Mouse (Mus musculus) hindbrain, embryonic 15.5 days (tissue): ENCODE measurements around the gene Sdsl. TPM values are rescaled to one million over a fixed set of nuclear protein-coding genes. Genes with fewer than 3 reads are reported as not detected.

Experiments used
- ATAC-seq: fragments of 200-750 bp; cut with Nextera tagmentation; 2 replicates; pipeline ENCODE4 v1.8.0; 2017; ENCODE audit warnings: low read depth, moderate number of reproducible peaks, moderate TSS enrichment; ENCODE audit not compliant: low FRiP score
- H3K27ac ChIP-seq: fragments of 300-500 bp; sonication (generic); replicated peaks from 2 replicates; pipeline ENCODE4 v1.5.1; 2015; ENCODE audit warnings: mild to moderate bottlenecking, inconsistent platforms
- H3K27me3 ChIP-seq: fragments of 300-500 bp; sonication (generic); 2 replicates; pipeline ENCODE4 v1.6.1; 2015; ENCODE audit warnings: control low read depth, inconsistent platforms
- H3K36me3 ChIP-seq: fragments of 300-500 bp; sonication (generic); 2 replicates; pipeline ENCODE4 v1.6.1; 2015; ENCODE audit warnings: control low read depth, inconsistent platforms
- H3K4me1 ChIP-seq: fragments of 300-500 bp; sonication (generic); replicated peaks from 2 replicates; pipeline ENCODE4 v1.6.1; 2015; ENCODE audit warnings: control low read depth, inconsistent platforms
- H3K4me2 ChIP-seq: fragments of 300-500 bp; sonication (generic); 2 replicates; pipeline ENCODE4 v1.6.1; 2015; ENCODE audit warnings: moderate library complexity, mild to moderate bottlenecking, inconsistent platforms
- H3K4me3 ChIP-seq: fragments of 300-500 bp; sonication (generic); 2 replicates; pipeline ENCODE4 v1.5.1; 2015; ENCODE audit warnings: mild to moderate bottlenecking, inconsistent platforms
- H3K9ac ChIP-seq: fragments of 300-500 bp; sonication (generic); 2 replicates; pipeline ENCODE4 v1.6.1; 2015; ENCODE audit warnings: inconsistent platforms
- H3K9me3 ChIP-seq: fragments of 300-500 bp; sonication (generic); 2 replicates; pipeline ENCODE4 v1.6.1; 2016; ENCODE audit warnings: control low read depth, inconsistent platforms
- WGBS: fragments of 180-500 bp; shearing (Covaris S2); methylation state at CpG from one replicate; pipeline ENCODE4 v1.1.7; 2015; 5-methylcytosine and 5-hydroxymethylcytosine counted together
- polyA plus RNA-seq: library from polyadenylated mRNA; unstranded; fragments of >200 nt; fragmentation: Nextera tagmentation; extraction: Ambion mirVana; gene quantifications from 2 replicates; pipeline ENCODE4 v1.2.1, GENCODE M21; 2015

Gene Sdsl
- polyA plus RNA-seq, 1 experiment from 2014 or later, result 6.5 TPM

- ATAC-seq, result peak; percentile 45; the same call in 1 of the 2 replicates
- H3K9ac ChIP-seq, result no peak overlapping the region
- peaks cover 28% of the 10 kb centered on the region for H3K27me3 ChIP-seq
- H3K36me3 ChIP-seq, result no peaks in the 10 kb centered on the region
- H3K4me3 ChIP-seq, result peak overlapping the region; percentile 48
- peak overlapping the region; percentile 69 for H3K4me2 ChIP-seq
- WGBS, result 7% methylated on average over 14 of the region's 14 CpGs
- peak overlapping the region; percentile 85; the same call in 1 of the 2 replicates for H3K27ac ChIP-seq
- peaks cover 34% of the 10 kb centered on the region for H3K4me1 ChIP-seq
- no peaks in the 10 kb centered on the region for H3K9me3 ChIP-seq
Observed at GRCm38 (mm10) chr5:120440733-120441132, 31.9 kb downstream of the Sdsl start.

- Histone ChIP-seq H3K9ac (peak overlapping the region; percentile 60), H3K27me3 (peaks cover 30% of the 10 kb centered on the region), H3K36me3 (no peaks in the 10 kb centered on the region), H3K4me2 (peak overlapping the region; percentile 69), H3K4me1 (peaks cover 38% of the 10 kb centered on the region), H3K27ac (peak overlapping the region; percentile 85), H3K9me3 (no peaks in the 10 kb centered on the region), H3K4me3 (peak overlapping the region; percentile 48)
- 1% methylated on average over 61 of the region's 61 CpGs for WGBS
- no peak for ATAC-seq
Observed at GRCm38 (mm10) chr5:120439887-120440670, 32.5 kb downstream of the Sdsl start.

GRCm38 (mm10) chr5:120438991-120439710, 33.5 kb downstream of the Sdsl start:
- Histone ChIP-seq H3K4me2 (peak overlapping the region; percentile 69), H3K4me1 (peaks cover 38% of the 10 kb centered on the region), H3K36me3 (no peaks in the 10 kb centered on the region), H3K9ac (peak overlapping the region; percentile 60), H3K9me3 (no peaks in the 10 kb centered on the region), H3K27ac (peak overlapping the region; percentile 85), H3K4me3 (peak overlapping the region; percentile 48), H3K27me3 (peaks cover 34% of the 10 kb centered on the region)
- no peak for ATAC-seq
- 1% methylated on average over 27 of the region's 27 CpGs for WGBS

GRCm38 (mm10) chr5:120438469-120438868, 34.1 kb downstream of the Sdsl start:
- peaks cover 38% of the 10 kb centered on the region for H3K4me1 ChIP-seq
- H3K27ac ChIP-seq, result peak overlapping the region; percentile 85
- peak overlapping the region; percentile 69 for H3K4me2 ChIP-seq
- WGBS, result 1% methylated on average over 13 of the region's 13 CpGs
- ATAC-seq, result no peak
- H3K4me3 ChIP-seq, result peak overlapping the region; percentile 48
- H3K27me3 ChIP-seq, result peaks cover 40% of the 10 kb centered on the region
- no peaks in the 10 kb centered on the region for H3K9me3 ChIP-seq
- H3K9ac ChIP-seq, result peak overlapping the region; percentile 60
- no peaks in the 10 kb centered on the region for H3K36me3 ChIP-seq

- Histone ChIP-seq H3K4me1 (peaks cover 38% of the 10 kb centered on the region), H3K36me3 (no peaks in the 10 kb centered on the region), H3K27me3 (peaks cover 44% of the 10 kb centered on the region), H3K4me3 (peak overlapping the region; percentile 48), H3K4me2 (peak overlapping the region; percentile 69), H3K9ac (peak overlapping the region; percentile 60), H3K27ac (peak overlapping the region; percentile 85), H3K9me3 (no peaks in the 10 kb centered on the region)
- no peak for ATAC-seq
- WGBS, result 1% methylated on average over 33 of the region's 33 CpGs
Observed at GRCm38 (mm10) chr5:120437986-120438385, 34.6 kb downstream of the Sdsl start.

GRCm38 (mm10) chr5:120437539-120437938, 35.1 kb downstream of the Sdsl start:
- Histone ChIP-seq H3K4me2 (peak overlapping the region; percentile 69), H3K4me3 (peak overlapping the region; percentile 48), H3K36me3 (no peaks in the 10 kb centered on the region), H3K9ac (peak overlapping the region; percentile 60), H3K27ac (peak overlapping the region; percentile 85), H3K9me3 (no peaks in the 10 kb centered on the region), H3K4me1 (peaks cover 38% of the 10 kb centered on the region), H3K27me3 (peaks cover 45% of the 10 kb centered on the region)
- WGBS, result 3% methylated on average over 17 of the region's 17 CpGs
- no peak for ATAC-seq

GRCm38 (mm10) chr5:120436885-120437495, 35.6 kb downstream of the Sdsl start:
- Histone ChIP-seq H3K27me3 (peaks cover 48% of the 10 kb centered on the region), H3K9me3 (no peaks in the 10 kb centered on the region), H3K27ac (peak overlapping the region; percentile 85), H3K9ac (peak overlapping the region; percentile 60), H3K4me1 (peaks cover 38% of the 10 kb centered on the region), H3K36me3 (no peaks in the 10 kb centered on the region), H3K4me2 (peak overlapping the region; percentile 69), H3K4me3 (peak overlapping the region; percentile 48)
- under 1% methylated on average over 18 of the region's 18 CpGs for WGBS
- ATAC-seq, result no peak

GRCm38 (mm10) chr5:120435731-120436501, 36.7 kb downstream of the Sdsl start:
- peak overlapping the region; percentile 60 for H3K9ac ChIP-seq
- under 1% methylated on average over 47 of the region's 47 CpGs for WGBS
- peaks cover 38% of the 10 kb centered on the region for H3K4me1 ChIP-seq
- peak overlapping the region; percentile 48 for H3K4me3 ChIP-seq
- H3K4me2 ChIP-seq, result peak overlapping the region; percentile 69
- H3K9me3 ChIP-seq, result no peaks in the 10 kb centered on the region
- H3K27ac ChIP-seq, result peak overlapping the region; percentile 85
- no peaks in the 10 kb centered on the region for H3K36me3 ChIP-seq
- peaks cover 53% of the 10 kb centered on the region for H3K27me3 ChIP-seq
- no peak for ATAC-seq

GRCm38 (mm10) chr5:120435006-120435681, 37.5 kb downstream of the Sdsl start:
- peak overlapping the region; percentile 85 for H3K27ac ChIP-seq
- H3K36me3 ChIP-seq, result no peaks in the 10 kb centered on the region
- H3K9ac ChIP-seq, result peak overlapping the region; percentile 60
- ATAC-seq, result no peak
- peaks cover 51% of the 10 kb centered on the region for H3K27me3 ChIP-seq
- H3K9me3 ChIP-seq, result no peaks in the 10 kb centered on the region
- peak overlapping the region; percentile 48 for H3K4me3 ChIP-seq
- peaks cover 35% of the 10 kb centered on the region for H3K4me1 ChIP-seq
- H3K4me2 ChIP-seq, result peak overlapping the region; percentile 69
- under 1% methylated on average over 43 of the region's 44 CpGs for WGBS

- Histone ChIP-seq H3K9ac (peak overlapping the region; percentile 60), H3K4me2 (peak overlapping the region; percentile 69), H3K27me3 (peaks cover 50% of the 10 kb centered on the region), H3K9me3 (no peaks in the 10 kb centered on the region), H3K36me3 (no peaks in the 10 kb centered on the region), H3K4me1 (peaks cover 26% of the 10 kb centered on the region), H3K27ac (peak overlapping the region; percentile 85), H3K4me3 (peak overlapping the region; percentile 48)
- no peak for ATAC-seq
- WGBS, result 2% methylated on average over 21 of the region's 21 CpGs
Observed at GRCm38 (mm10) chr5:120434231-120434735, 38.3 kb downstream of the Sdsl start.
